Mouse (Mus musculus) liver, adult 2 months (tissue): ENCODE results near the gene Bptf. TPM values are rescaled to one million over a fixed set of nuclear protein-coding genes. Genes with fewer than 3 reads are reported as not detected.
"Not testable (repeated sequence)": the region's sequence is repeated elsewhere in the genome, so short reads cannot be mapped to it uniquely, and the experiment has no call there.

Experiments used
- DNase-seq: peaks from one replicate; pipeline ENCODE4 v3.0.0-alpha.2; 2011; ENCODE audit warnings: low read depth, low spot score; ENCODE audit errors: extremely low read depth
- H3K27ac ChIP-seq: fragments of 200-500 bp; replicated peaks from 2 replicates; pipeline ENCODE4 v1.5.1; 2012; ENCODE audit warnings: low read depth, mild to moderate bottlenecking, control low read depth, inconsistent platforms, low read length; ENCODE audit not compliant: insufficient read depth
- H3K27me3 ChIP-seq: fragments of 200-500 bp; 2 replicates; pipeline ENCODE4 v1.6.1; 2012; ENCODE audit warnings: mild to moderate bottlenecking, moderate library complexity, low read length, inconsistent platforms; ENCODE audit not compliant: control insufficient read depth, insufficient read depth
- H3K36me3 ChIP-seq: fragments of 200-500 bp; 2 replicates; pipeline ENCODE4 v1.6.1; 2012; ENCODE audit warnings: low read length, inconsistent platforms; ENCODE audit not compliant: control insufficient read depth, insufficient read depth
- H3K4me1 ChIP-seq: fragments of 200-500 bp; 2 replicates; pipeline ENCODE4 v1.6.1; 2011; ENCODE audit warnings: low read length; ENCODE audit not compliant: control insufficient read depth, insufficient read depth
- H3K4me3 ChIP-seq: fragments of 200-500 bp; 2 replicates; pipeline ENCODE4 v1.5.1; 2011; ENCODE audit warnings: low read depth, mild to moderate bottlenecking, control low read depth, low read length, moderate library complexity; ENCODE audit not compliant: insufficient read depth
- H3K79me2 ChIP-seq: fragments of 200-500 bp; 2 replicates; pipeline ENCODE4 v1.6.1; 2012; ENCODE audit warnings: inconsistent platforms, mild to moderate bottlenecking, low read length, moderate library complexity; ENCODE audit not compliant: control insufficient read depth, insufficient read depth
- H3K9ac ChIP-seq: fragments of 200-500 bp; 2 replicates; pipeline ENCODE4 v1.6.1; 2012; ENCODE audit warnings: low read depth, mild to moderate bottlenecking, control low read depth, inconsistent platforms, low read length
- CTCF ChIP-seq: fragments of 200-500 bp; IDR thresholded peaks from 2 replicates; pipeline ENCODE4 v1.5.1; 2011; ENCODE audit warnings: low read depth, low read length, control low read depth
- POLR2A ChIP-seq: fragments of 200-500 bp; IDR thresholded peaks from 2 replicates; pipeline ENCODE4 v1.6.1; 2011; ENCODE audit warnings: low read length, control low read depth; ENCODE audit not compliant: insufficient read depth; ENCODE audit errors: extremely low read depth
- WGBS: fragments of 180-500 bp; shearing (Covaris S2); methylation state at CpG from one replicate; pipeline ENCODE4 v1.1.7; 2018; 5-methylcytosine and 5-hydroxymethylcytosine counted together
- polyA plus RNA-seq: library from polyadenylated mRNA; depleted of rRNA; stranded (reverse); fragments of >200 nt; gene quantifications from 2 replicates; pipeline ENCODE4 v1.2.3, GENCODE M21; 2012; rRNA removed
- total RNA-seq: library from RNA; depleted of rRNA; stranded (reverse); fragments of >200 nt; gene quantifications from 2 replicates; pipeline ENCODE4 v1.2.3, GENCODE M21; 2014; rRNA removed

Bptf gene
- total and polyA plus RNA-seq, 2 experiments, result 7.6 to 15.0 TPM

- H3K4me3 ChIP-seq, result no peak overlapping the region
- H3K27me3 ChIP-seq, result no peaks in the 10 kb centered on the region
- peaks cover 63% of the 10 kb centered on the region for H3K36me3 ChIP-seq
- DNase-seq, result peak; percentile 95
- H3K4me1 ChIP-seq, result peaks cover 13% of the 10 kb centered on the region
- no peak overlapping the region for H3K9ac ChIP-seq
- peaks cover 2% of the 10 kb centered on the region; the same call in 1 of the 2 replicates for H3K79me2 ChIP-seq
- H3K27ac ChIP-seq, result peak overlapping the region; percentile 66; the same call in 1 of the 2 replicates
- TF ChIP-seq POLR2A (no peak), CTCF (no peak)
- WGBS, result 25% methylated on average over 3 of the region's 3 CpGs
Measured at GRCm38 (mm10) chr11:106994246-106995085, 137.5 kb downstream of the Bptf start.

GRCm38 (mm10) chr11:106987384-106987783 is 144.5 kb downstream of the Bptf start:
- no peak overlapping the region for H3K27ac ChIP-seq
- H3K27me3 ChIP-seq, result no peaks in the 10 kb centered on the region
- H3K4me3 ChIP-seq, result no peak overlapping the region
- no peaks in the 10 kb centered on the region for H3K79me2 ChIP-seq
- no peak for DNase-seq
- WGBS, result 93% methylated on average over 2 of the region's 2 CpGs
- H3K4me1 ChIP-seq, result no peaks in the 10 kb centered on the region; the same call in 1 of the 2 replicates
- peaks cover 37% of the 10 kb centered on the region for H3K36me3 ChIP-seq
- TF ChIP-seq POLR2A, result no peak
- TF ChIP-seq CTCF, result no peak
- no peak overlapping the region for H3K9ac ChIP-seq

GRCm38 (mm10) chr11:106985979-106986604 is 145.8 kb downstream of the Bptf start:
- 91% methylated on average over 9 of the region's 9 CpGs for WGBS
- H3K4me1 ChIP-seq, DNase-seq, H3K9ac ChIP-seq, H3K27ac ChIP-seq, H3K79me2 ChIP-seq, H3K27me3 ChIP-seq, H3K4me3 ChIP-seq: not testable (repeated sequence)
- peaks cover 28% of the 10 kb centered on the region for H3K36me3 ChIP-seq

Other genes starting within 250 kb of the Bptf start
- 29.7 and 29.9 TPM in 2 replicates for gene Smurf2, start 211.4 kb downstream of the Bptf start, total RNA-seq
- 6.4 and 7.2 TPM in 2 replicates for gene Smurf2, start 211.4 kb downstream of the Bptf start, polyA plus RNA-seq
- 28.0 and 32.2 TPM in 2 replicates for gene Kpna2, start 132.6 kb downstream of the Bptf start, total RNA-seq
- gene Kpna2, start 132.6 kb downstream of the Bptf start, polyA plus RNA-seq, result 17.0 and 20.9 TPM in 2 replicates
- gene 1810010H24Rik, start 106.4 kb downstream of the Bptf start, total RNA-seq, result 3.0 and 3.5 TPM in 2 replicates
- 2.8 and 3.4 TPM in 2 replicates for gene 1810010H24Rik, start 106.4 kb downstream of the Bptf start, polyA plus RNA-seq
- 9.0 and 10.1 TPM in 2 replicates for gene Nol11, start 57.3 kb upstream of the Bptf start, total RNA-seq
- gene Nol11, start 57.3 kb upstream of the Bptf start, polyA plus RNA-seq, result 4.1 and 4.6 TPM in 2 replicates